Mouse (Mus musculus) MEL-GATA-1-ER (cell line): ENCODE measurements at regions not wholly inside any gene's neighbourhood (a gene's known extent, or its start where the extent isn't known, plus 50 kb on each side); places are given as distances from the start of the nearest gene placed in this dataset.

Experiments used
- DNase-seq: peaks from one replicate; pipeline ENCODE4 v3.0.0-alpha.2; 2012; ENCODE audit warnings: low read depth; ENCODE audit errors: extremely low read depth

DNA sequence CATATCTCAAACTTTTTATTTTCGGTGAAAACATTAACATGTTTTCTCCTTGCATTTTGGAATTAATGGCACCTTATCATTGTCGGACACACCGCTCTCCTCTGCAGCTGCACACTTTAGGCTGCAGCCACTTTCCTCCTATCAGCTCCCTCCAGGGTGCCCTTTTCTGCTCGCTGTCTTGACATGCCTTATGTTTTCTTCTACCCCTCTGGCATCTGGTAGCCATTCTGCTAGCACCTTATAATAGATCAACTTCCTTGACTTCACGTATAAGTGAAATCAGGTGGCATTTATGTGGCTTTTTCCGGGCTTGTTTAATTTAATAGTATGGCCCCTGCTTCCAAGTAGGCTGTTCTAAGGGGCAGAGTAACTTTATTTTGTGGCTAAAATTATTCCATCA lies 747.8 kb downstream of the Slitrk6 start:
- no peak for DNase-seq

GRCm38 (mm10) chr14:109985026-109985425 lies 769.9 kb downstream of the Slitrk6 start:
- no peak for DNase-seq

- no peak for DNase-seq
These were observed 796.9 kb downstream of the Slitrk6 start for GRCm38 (mm10) chr14:109958008-109958407.

DNA sequence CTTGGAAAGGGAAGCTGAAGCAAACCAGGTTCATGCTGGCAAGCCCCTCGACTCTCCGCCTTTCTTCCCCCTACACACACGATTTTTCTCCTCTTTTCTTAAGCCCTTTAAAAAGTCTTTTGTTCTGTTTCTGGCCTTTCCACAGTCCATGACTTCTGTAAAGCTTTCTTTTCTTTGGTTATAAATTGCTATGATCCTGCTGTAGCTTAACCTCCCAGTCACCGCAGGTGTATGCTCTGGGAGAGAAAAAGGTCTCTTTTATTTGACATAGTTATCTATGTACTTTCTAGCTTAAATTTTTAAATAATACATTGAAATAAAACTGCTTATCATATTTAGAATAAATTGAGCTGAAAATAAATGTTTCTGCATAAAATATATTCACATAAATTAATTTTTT lies 813.0 kb downstream of the Slitrk6 start:
- no peak for DNase-seq

GRCm38 (mm10) chr14:109941162-109941561 lies 813.8 kb downstream of the Slitrk6 start:
- no peak for DNase-seq

DNA sequence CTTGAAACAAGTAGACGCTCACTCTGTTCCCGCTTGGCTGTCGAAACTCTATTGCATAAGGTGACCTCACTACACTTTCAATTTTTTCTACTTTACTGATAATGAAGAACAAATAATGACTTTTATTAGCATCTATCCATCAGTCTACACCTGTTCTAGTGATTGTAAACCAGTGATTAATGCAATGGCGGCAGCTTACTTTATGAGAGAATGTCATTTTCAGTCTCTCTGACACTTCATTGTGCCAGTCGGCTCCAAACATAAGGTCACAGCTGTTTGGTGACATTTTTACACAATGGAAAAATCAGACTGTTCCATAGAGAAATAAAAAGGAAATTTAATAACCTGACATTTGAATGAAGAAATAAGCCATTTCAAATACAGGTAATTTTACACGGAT lies 817.5 kb downstream of the Slitrk6 start:
- no peak for DNase-seq

GRCm38 (mm10) chr14:109928977-109929376 lies 826.0 kb downstream of the Slitrk6 start:
- no peak for DNase-seq

DNA sequence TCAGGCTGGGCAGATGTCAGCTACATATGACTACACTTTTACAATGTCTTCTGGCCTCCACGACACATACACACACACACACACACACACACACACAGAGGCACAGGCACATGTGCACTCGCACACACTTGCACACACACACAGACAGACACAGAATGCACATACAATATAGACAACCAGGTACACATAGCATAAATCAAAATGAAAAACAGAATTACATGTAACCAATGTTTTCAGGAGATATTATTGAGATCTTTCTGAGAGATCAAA lies 863.1 kb downstream of the Slitrk6 start:
- no peak for DNase-seq

- peak; percentile 34 for DNase-seq
These were observed 863.6 kb downstream of the Slitrk6 start for GRCm38 (mm10) chr14:109891151-109891895.

DNA sequence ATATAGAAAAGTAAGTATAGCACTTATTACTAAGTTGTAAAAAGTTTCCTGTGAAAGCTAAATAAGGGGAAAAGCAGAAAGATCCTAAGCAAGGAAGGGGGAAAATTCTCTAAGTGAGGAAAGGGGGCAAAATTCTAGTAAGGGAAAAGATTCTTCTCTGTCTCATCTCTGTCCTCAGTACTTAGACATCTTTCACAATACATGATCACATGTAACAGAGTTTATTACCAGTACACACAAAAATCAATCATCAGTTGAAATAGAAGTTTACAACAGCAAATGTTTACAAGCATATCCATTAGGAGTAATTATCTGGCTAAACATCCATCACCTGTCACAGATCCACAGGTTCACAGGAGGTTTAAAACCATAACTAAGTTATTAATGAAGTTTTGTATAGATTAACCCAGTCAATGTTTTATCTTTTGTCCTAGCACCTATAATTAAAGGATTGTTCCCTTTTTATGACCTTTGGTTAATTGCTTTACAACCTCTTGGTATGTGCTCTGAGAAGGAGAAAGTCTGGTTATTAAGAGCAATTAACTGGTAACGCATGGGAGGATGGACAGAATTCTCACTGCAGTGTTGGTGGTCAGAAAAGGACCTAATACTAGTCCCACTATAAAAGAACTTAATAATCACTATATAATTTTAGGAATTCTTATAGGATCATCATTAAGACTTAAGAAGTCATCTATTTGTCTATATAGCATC lies 877.8 kb downstream of the Slitrk6 start:
- no peak for DNase-seq

- no peak for DNase-seq
These were observed 880.7 kb downstream of the Slitrk6 start for GRCm38 (mm10) chr14:109874230-109874629.

DNA sequence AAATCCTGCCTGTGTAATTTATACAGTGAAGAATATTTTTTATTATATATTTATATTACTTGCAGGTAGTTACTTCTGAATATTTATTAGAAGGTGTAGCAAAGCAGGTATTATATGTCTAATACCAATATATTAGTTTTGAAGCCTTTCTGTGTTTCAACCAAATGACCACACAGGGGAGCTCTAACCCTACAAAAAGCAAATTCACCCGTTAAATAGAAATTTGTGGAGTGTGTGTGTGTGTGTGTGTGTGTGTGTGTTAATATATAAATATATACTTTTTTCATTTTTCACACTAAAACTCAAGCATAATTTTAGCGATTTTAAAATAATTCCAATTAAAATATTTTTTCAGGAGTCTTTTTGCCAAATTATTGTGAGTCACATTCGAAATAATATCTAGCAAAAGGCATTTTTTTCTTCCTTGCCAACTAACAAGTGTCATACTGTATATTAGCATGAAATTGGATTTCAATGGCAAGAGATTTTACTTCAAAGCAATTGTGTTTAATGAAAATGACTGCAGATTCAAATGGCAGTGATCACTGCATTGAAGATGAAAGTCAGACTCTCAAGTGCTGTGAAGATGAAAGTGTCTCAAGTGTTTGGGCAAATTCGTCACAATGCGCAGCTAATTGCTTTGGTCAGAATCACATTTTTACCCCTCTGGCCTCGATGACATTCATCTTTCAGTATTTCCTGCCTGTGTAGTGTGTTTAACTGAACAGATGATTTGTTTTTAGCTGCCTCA lies 914.4 kb downstream of the Slitrk6 start:
- peak; percentile 6 for DNase-seq

- no peak for DNase-seq
These were observed 888.7 kb upstream of the Slitrk1 start for GRCm38 (mm10) chr14:109802522-109803126.

GRCm38 (mm10) chr14:109772246-109772645 lies 858.3 kb upstream of the Slitrk1 start:
- DNase-seq = no peak

- DNase-seq = no peak
These were observed 846.9 kb upstream of the Slitrk1 start for GRCm38 (mm10) chr14:109760892-109761291.
